Mouse (Mus musculus) gastrocnemius, postnatal 36 days (tissue): ENCODE results near the gene Trem2. TPM values are rescaled to one million over a fixed set of nuclear protein-coding genes. Genes with fewer than 3 reads are reported as not detected.

Experiments used
- DNase-seq, 2 experiments: peaks; one replicate each; pipeline ENCODE4 v3.0.0; 2022
- intact Hi-C: fragments of 180-260 bp; cut with DNase I; formaldehyde crosslinking; loops from one replicate; pipeline ENCODE4 v1.15.1; 2025
- total RNA-seq, 2 experiments: library from RNA; stranded (reverse); gene quantifications; 2 replicates each; pipeline ENCODE4 v1.2.3; 2021

The Trem2 gene
- total RNA-seq, 2 experiments from 2014 or later, result 0.33 to 0.49 TPM

DNA sequence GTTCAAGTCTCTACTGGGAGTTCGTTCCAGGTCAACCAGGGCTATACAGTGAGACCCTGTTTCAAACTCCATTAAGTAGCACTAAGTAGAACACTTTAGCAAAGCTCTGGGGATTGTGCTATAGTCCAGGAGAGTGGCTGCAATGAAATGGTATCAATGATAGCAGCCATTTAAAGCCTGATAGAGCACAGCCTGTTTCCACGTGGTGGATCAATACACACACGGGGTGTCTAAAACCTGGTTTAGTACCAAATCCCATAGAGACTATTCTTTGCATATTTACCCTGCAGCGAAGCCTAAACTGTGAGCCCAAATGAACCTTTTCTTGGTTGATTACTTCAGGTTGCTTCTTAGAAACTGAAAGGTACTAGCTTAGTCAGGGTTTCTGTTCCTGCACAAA lies 55.5 kb downstream of the Trem2 start:
- no peak for DNase-seq
- intact Hi-C loops, result no loop called here

DNA sequence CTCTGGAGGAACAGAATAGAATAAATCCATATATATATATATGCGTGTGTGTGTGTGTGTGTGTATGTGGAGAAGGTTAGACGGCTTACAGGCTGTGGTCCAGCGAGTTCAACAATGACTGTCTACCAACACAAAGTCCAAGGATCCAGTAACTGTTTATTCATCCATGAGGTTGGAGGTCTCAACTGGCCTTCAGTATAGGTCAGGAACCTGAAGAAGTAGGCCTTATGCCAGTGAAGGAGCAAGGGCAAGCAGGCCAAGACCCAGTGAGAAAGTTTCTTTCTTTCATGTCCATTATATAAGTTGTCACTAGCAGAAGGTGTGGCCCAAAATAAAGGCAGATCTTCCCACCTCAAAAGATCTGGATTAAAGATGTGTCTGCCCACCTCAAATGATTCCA lies 56.5 kb downstream of the Trem2 start:
- DNase-seq, result no peak
- intact Hi-C loops, result no loop called here

Other genes starting within 250 kb of the Trem2 start
- gene 9830107B12Rik, start 200.1 kb upstream of the Trem2 start, total RNA-seq, result not detected
- not detected for gene A530064D06Rik, start 179.1 kb upstream of the Trem2 start, total RNA-seq
- gene Trem1, start 113.6 kb upstream of the Trem2 start, total RNA-seq, result not detected
- gene Trem3, start 98.6 kb upstream of the Trem2 start, total RNA-seq, result not detected
- not detected for gene Treml4, start 82.1 kb upstream of the Trem2 start, total RNA-seq
- gene Treml2, start 46.9 kb upstream of the Trem2 start, total RNA-seq, result under 1 TPM in 1 of 2 experiments, not detected in 1; 0.05 TPM
- under 1 TPM in 1 of 2 experiments, not detected in 1; 0.07 TPM for gene B430306N03Rik, start 30.3 kb upstream of the Trem2 start, total RNA-seq
- gene Treml1, start 13.5 kb downstream of the Trem2 start, total RNA-seq, result not detected
- gene Nfya, start 63.5 kb downstream of the Trem2 start, total RNA-seq, result 1 to 10 TPM; 4.4 to 6.7 TPM
- gene Oard1, start 63.6 kb downstream of the Trem2 start, total RNA-seq, result 10 to 100 TPM in 1 of 2 experiments, 1 to 10 TPM in 1; 9.2 to 10.6 TPM
- gene Apobec2, start 86.5 kb downstream of the Trem2 start, total RNA-seq, result 100 to 1,000 TPM; 445 to 493 TPM
- gene Tspo2, start 105.1 kb downstream of the Trem2 start, total RNA-seq, result not detected
- gene Unc5cl, start 108.5 kb downstream of the Trem2 start, total RNA-seq, result not detected